Mouse (Mus musculus): Measurements from ENCODE around the gene Cib1.

Cib1 gene

GRCm38 (mm10) chr7:80252886-80253285 lies 20.3 kb upstream of the Cib1 start:
- POLR2A ChIA-PET = interaction anchor here in 2 of 4 experiments (0.6 to 5.0 kb wide), 10 partner anchors 8 to 101 kb away, joined by 3 to 25 read pairs (median 4); partner anchors contain the start of genes Cib1 (in 2 of the 2), Ngrn (in 2 of the 2) and Gdpgp1 (in 1 of the 2)
- CTCF ChIA-PET = interaction anchor here in 3 of 4 experiments (0.6 to 1.3 kb wide), 3 partner anchors 8 to 488 kb away, joined by 3 to 11 read pairs (median 3); partner anchors contain the start of gene Ngrn (in 1 of the 3)

DNA sequence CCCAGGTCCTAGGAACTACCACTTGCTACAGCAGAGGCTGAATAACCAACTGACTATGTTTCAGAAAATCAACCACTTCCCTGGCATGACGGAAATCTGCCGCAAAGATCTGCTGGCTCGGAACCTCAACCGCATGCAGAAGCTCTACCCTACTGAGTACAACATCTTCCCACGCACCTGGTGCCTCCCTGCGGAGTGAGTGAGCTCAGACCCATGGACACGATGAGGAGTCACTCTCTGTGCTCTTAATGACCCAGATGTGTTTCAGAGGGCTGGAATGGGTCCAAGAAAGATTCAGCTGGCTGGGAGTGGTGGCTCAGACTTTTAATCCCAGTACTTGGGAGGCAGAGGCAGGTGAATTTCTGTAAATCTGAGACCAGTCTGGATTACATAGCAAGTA lies 19.8 kb upstream of the Cib1 start:
- ChIA-PET POLR2A (interaction anchor here in 3 of 4 experiments (0.6 to 5.0 kb wide), 11 partner anchors 9 to 1053 kb away, joined by 3 to 25 read pairs (median 4); partner anchors contain the start of genes Cib1 (in 3 of the 3), Gdpgp1 (in 2 of the 3) and Ngrn (in 2 of the 3)), CTCF (interaction anchor here in 3 of 4 experiments (0.6 to 1.3 kb wide), 3 partner anchors 9 to 489 kb away, joined by 3 to 11 read pairs (median 3); partner anchors contain the start of gene Ngrn (in 1 of the 3))

- ChIA-PET POLR2A (interaction anchor here (0.6 to 3.1 kb wide), 52 partner anchors 9 to 755 kb away, joined by 3 to 45 read pairs (median 6); partner anchors contain the start of genes Cib1 (in 3 of the 4), Gdpgp1 (in 3 of the 4), Ngrn (in 3 of the 4) and Rccd1 (in 2 of the 4)), CTCF (interaction anchor here in 3 of 4 experiments (0.8 to 1.8 kb wide), 8 partner anchors 9 to 94 kb away, joined by 3 to 12 read pairs (median 4); partner anchors contain the start of gene Unc45a (in 1 of the 3))
These were observed 14.2 kb upstream of the Cib1 start for GRCm38 (mm10) chr7:80246859-80247258.

GRCm38 (mm10) chr7:80246148-80246721 lies 13.6 kb upstream of the Cib1 start, which contains the start of gene Ttll13:
TSS of gene Ttll13 (plus strand) at chr7:80246376.
- POLR2A ChIA-PET = interaction anchor here (0.5 to 3.1 kb wide), 60 partner anchors 9 to 754 kb away, joined by 3 to 45 read pairs (median 5); partner anchors contain the start of genes Cib1 (in 3 of the 4), Gdpgp1 (in 3 of the 4), Ngrn (in 3 of the 4) and Rccd1 (in 2 of the 4)
- CTCF ChIA-PET = interaction anchor here (0.5 to 1.8 kb wide), 23 partner anchors 9 to 536 kb away, joined by 3 to 12 read pairs (median 4); partner anchors contain the start of genes Cib1 (in 1 of the 4), Gdpgp1 (in 1 of the 4), Ngrn (in 1 of the 4) and Sema4b (in 1 of the 4)

DNA sequence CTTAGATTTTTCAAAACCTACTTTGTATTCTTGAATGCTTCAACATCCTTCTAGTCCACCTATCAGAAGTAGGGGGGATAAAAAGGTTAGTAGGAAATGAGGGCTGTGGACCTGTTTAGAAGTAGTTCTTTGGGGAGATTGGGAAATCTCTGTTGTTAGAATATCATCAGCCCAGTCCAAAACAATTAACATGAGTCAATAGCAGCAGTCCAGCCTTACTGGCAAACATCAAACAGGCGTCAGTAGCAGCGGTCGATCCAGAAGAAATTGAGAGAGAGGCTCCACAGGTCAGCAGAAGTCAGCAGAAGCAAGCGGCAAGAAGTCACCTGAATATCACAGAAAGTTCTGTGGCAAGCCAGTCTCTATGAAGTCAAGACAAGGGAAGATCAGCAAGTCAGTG lies 12.2 kb upstream of the Cib1 start:
- ChIA-PET CTCF (interaction anchor here in 1 of 4 experiments (1.6 kb wide), 1 partner anchor 104 kb away, joined by 6 read pairs; no protein-coding TSS in a partner anchor), POLR2A (interaction anchor here in 1 of 4 experiments (1.7 to 2.1 kb wide), 2 partner anchors 12 to 30 kb away, joined by 3 to 25 read pairs; partner anchors contain the start of genes Cib1 and Gdpgp1)

GRCm38 (mm10) chr7:80241661-80242060 lies 9.0 kb upstream of the Cib1 start:
- POLR2A ChIA-PET = interaction anchor here in 3 of 4 experiments (0.6 to 2.9 kb wide), 21 partner anchors 9 to 499 kb away, joined by 3 to 35 read pairs (median 4); partner anchors contain the start of genes Cib1 (in 3 of the 3), Gdpgp1 (in 3 of the 3), Ngrn (in 2 of the 3) and Sema4b (in 1 of the 3)

DNA sequence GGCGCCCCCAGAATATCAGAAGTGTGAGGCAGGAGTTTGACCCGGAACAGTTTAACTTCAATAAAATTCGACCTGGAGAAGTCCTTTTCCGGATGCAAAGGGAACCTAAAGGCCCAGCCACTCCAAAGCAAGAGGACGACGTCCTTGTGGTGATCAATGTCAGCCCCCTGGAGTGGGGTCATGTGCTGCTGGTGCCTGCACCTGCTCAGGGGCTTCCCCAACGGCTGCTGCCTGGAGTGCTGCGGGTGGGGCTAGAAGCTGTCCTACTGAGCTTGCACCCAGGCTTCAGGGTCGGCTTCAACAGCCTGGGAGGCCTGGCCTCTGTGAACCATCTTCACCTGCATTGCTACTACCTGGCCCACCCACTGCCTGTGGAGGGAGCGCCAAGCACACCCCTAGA lies 5.9 kb upstream of the Cib1 start:
- POLR2A ChIA-PET = interaction anchor here in 3 of 4 experiments (0.7 to 3.8 kb wide), 46 partner anchors 8 to 703 kb away, joined by 3 to 15 read pairs (median 4); partner anchors contain the start of genes Ngrn (in 3 of the 3), Ttll13 (in 2 of the 3), Hddc3 (in 1 of the 3) and Rccd1 (in 1 of the 3)
- CTCF ChIA-PET = interaction anchor here in 2 of 4 experiments (0.5 to 1.6 kb wide), 6 partner anchors 17 to 87 kb away, joined by 3 to 5 read pairs (median 3); no protein-coding TSS in a partner anchor

More at GRCm38 (mm10) chr7:80241661-80242060, 9.0 kb upstream of the Cib1 start:
- CTCF ChIA-PET = no interaction called here

DNA sequence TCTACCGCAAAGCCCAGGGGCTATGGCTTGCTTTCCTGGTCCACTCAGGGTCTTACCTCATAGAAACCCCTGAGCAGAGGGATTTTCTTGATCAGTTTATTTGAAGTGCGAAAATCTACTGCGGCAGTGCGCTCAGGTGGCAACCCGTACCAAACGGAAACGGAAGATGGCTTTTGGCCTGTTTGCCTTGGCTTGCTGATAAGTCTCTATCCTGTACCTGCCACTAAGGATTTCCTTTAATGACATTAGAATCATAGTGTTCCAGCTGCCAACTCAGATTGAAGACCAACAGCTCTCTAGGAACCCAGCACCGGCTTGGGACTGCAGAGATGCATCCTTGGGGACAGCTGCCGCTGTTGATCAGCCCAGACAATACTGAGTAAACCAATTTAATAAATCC lies 1.2 kb upstream of the Cib1 start:
- ChIA-PET CTCF (interaction anchor here in 3 of 4 experiments (0.6 to 2.0 kb wide), 6 partner anchors 17 to 92 kb away, joined by 3 to 8 read pairs (median 4); partner anchors contain the start of gene Rccd1 (in 1 of the 3)), POLR2A (interaction anchor here (0.7 to 7.0 kb wide), 46 partner anchors 8 to 321 kb away, joined by 3 to 61 read pairs (median 7); partner anchors contain the start of genes Ngrn (in 4 of the 4), Ttll13 (in 3 of the 4), Blm (in 1 of the 4) and Prc1 (in 1 of the 4))

DNA sequence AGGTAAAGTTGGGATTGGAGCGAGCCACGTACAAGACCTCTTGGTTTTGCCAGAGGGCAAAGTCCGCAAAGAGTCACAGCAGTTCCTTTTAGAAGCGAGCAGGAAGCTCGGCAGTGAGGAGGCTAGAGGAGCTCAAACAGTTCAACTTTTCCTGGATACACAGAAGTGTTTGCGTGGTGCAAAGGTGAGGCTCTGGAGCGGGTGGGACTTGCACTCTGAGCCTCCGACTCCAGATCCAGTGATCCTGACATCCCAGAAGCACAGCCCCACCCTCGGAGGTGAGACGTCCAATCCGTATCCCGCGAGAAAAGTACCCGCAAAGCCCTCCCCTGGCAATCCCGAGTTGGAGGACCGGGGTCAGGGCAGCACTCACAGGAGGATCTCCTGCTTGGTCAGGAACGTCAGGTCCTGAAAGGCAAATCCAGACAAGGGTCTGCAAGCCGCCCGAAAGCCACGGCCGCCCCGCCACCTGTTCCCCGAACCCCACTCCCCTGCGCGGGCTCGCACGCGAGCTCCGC lies 583 bp downstream of the Cib1 start:
- CTCF ChIA-PET = interaction anchor here (0.6 to 2.0 kb wide), 20 partner anchors 14 to 714 kb away, joined by 3 to 11 read pairs (median 4); partner anchors contain the start of genes Hddc3 (in 1 of the 4), Ngrn (in 1 of the 4) and Ttll13 (in 1 of the 4)
- POLR2A ChIA-PET = interaction anchor here (0.6 to 7.0 kb wide), 98 partner anchors 8 to 514 kb away, joined by 3 to 61 read pairs (median 5); partner anchors contain the start of genes Ttll13 (in 4 of the 4), Idh2 (in 3 of the 4), Ngrn (in 3 of the 4) and Prc1 (in 2 of the 4)

DNA sequence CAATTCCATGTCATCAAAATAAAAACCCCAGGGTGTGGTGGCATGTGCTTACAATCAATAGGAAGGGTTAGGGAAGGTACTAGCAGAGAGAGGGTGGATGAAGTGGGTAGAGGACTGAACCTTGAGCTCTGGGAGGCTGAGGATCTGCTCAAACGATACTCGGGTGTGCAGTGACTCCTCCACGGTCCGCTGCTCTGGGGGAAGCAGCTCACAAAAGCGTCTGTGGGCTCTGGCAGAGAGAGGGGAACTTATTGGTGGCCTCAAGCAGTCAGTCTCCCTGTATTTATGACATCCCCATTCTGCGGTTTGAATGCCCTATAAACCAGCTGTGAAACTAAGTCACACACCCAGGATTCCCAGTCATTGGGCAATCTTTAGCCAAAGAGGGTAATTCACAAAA lies 2.4 kb downstream of the Cib1 start:
- CTCF ChIA-PET = interaction anchor here in 2 of 4 experiments (1.2 to 1.5 kb wide), 3 partner anchors 15 to 21 kb away, joined by 3 read pairs; partner anchors contain the start of gene Ttll13 (in 1 of the 2)
- POLR2A ChIA-PET = interaction anchor here in 3 of 4 experiments (0.7 to 7.0 kb wide), 14 partner anchors 9 to 86 kb away, joined by 3 to 61 read pairs (median 4); partner anchors contain the start of gene Ttll13 (in 1 of the 3)

- POLR2A ChIA-PET = interaction anchor here in 3 of 4 experiments (0.6 to 7.0 kb wide), 12 partner anchors 11 to 118 kb away, joined by 3 to 61 read pairs (median 4); no protein-coding TSS in a partner anchor
- CTCF ChIA-PET = interaction anchor here in 2 of 4 experiments (0.6 to 1.0 kb wide), 2 partner anchors 12 to 75 kb away, joined by 3 read pairs; no protein-coding TSS in a partner anchor
These were observed 5.5 kb downstream of the Cib1 start for GRCm38 (mm10) chr7:80227065-80227464.

DNA sequence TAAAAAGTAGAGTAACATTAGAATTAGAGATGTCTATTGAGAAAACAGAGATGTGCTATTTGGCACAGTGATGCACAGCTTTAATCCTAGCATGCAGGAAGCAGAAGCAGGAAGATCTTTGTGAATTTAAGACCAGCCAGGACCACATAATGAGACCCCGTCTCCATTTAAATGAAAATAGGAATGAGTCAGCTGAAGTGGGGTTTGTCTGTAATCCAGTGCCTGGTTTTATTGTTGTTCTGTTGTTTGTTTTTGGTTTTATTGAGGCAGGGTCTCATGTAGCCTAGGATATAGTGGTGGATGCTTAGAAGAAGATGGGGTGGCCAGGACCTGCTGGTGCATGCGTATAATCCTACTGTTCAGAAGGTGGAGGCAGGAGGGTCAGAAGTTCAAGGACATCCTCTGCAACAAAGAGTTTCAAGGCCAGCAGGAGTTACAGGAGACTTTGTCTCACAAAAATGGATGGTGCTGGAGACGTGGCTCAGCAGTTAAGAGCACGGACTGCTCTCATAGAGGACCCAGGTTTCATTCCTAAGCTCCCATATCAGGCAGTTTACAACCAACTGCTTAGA lies 11.3 kb downstream of the Cib1 start:
- ChIA-PET POLR2A (interaction anchor here in 3 of 4 experiments (0.6 to 4.5 kb wide), 47 partner anchors 9 to 716 kb away, joined by 3 to 37 read pairs (median 5); partner anchors contain the start of genes Cib1 (in 2 of the 3), Gdpgp1 (in 2 of the 3), Rccd1 (in 2 of the 3) and Ttll13 (in 2 of the 3)), CTCF (no interaction called here)

DNA sequence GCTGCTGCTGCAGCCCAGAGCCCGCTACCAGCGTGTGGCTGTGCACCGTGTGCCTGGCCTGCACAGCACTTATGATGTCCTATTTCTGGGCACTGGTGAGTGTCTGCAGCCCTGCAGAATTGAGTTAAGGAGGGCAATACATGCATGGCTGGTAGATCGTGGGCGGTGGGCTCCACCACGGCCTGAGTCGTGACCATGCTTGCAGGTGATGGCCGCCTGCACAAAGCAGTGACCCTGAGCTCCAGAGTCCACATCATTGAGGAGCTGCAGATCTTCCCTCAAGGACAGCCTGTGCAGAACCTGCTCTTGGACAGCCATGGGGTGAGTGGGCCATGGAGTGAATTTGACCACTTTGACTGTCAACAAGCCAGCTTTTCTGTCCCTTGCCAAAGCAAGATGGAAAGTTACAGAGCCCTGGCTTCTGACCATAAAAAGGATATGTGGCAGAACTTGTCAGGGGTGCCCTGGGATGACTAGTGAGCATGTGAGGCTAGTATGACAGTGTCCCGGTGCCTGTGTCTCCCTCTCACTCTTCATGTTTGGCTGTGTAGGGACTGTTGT lies 12.3 kb downstream of the Cib1 start:
- CTCF ChIA-PET = interaction anchor here in 1 of 4 experiments (0.5 kb wide), 1 partner anchor 26 kb away, joined by 3 read pairs; the partner anchor contains the start of gene Ttll13

DNA sequence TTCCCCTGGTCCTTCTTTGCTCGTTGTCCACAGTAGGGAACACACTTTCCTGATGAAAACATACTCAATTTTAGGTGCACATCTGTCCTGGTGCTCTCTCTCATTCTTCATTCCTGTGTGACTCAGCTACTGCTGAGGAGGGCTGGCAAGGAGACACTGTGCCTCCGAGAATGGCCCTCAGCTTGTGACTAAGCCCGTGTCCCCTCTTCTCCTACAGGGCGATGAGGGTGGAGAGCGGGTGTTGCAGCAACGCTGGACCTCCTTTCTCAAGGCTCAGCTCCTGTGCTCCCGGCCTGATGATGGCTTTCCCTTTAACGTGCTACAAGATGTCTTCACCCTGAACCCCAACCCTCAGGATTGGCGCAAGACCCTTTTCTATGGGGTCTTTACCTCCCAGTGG lies 13.9 kb downstream of the Cib1 start:
- CTCF ChIA-PET = interaction anchor here in 1 of 4 experiments (0.5 to 0.8 kb wide), 2 partner anchors 9 to 1127 kb away, joined by 3 read pairs; no protein-coding TSS in a partner anchor
- POLR2A ChIA-PET = interaction anchor here in 3 of 4 experiments (0.5 to 4.5 kb wide), 20 partner anchors 10 to 206 kb away, joined by 3 to 37 read pairs (median 3); partner anchors contain the start of genes Cib1 (in 1 of the 3) and Gdpgp1 (in 1 of the 3)

More for the DNA sequence above, 12.3 kb downstream of the Cib1 start:
- POLR2A ChIA-PET = interaction anchor here in 3 of 4 experiments (0.7 to 4.5 kb wide), 34 partner anchors 11 to 105 kb away, joined by 3 to 37 read pairs (median 6); partner anchors contain the start of genes Cib1 (in 2 of the 3), Gdpgp1 (in 2 of the 3), Rccd1 (in 1 of the 3) and Ttll13 (in 1 of the 3)

- POLR2A ChIA-PET = interaction anchor here in 3 of 4 experiments (0.6 to 6.6 kb wide), 21 partner anchors 8 to 87 kb away, joined by 3 to 51 read pairs (median 5); partner anchors contain the start of genes Cib1 (in 2 of the 3), Gdpgp1 (in 2 of the 3) and Ngrn (in 1 of the 3)
- CTCF ChIA-PET = interaction anchor here (0.6 to 3.0 kb wide), 15 partner anchors 9 to 163 kb away, joined by 3 to 28 read pairs (median 4); partner anchors contain the start of genes Cib1 (in 1 of the 4), Gdpgp1 (in 1 of the 4) and Ttll13 (in 1 of the 4)
These were observed 16.0 kb downstream of the Cib1 start for GRCm38 (mm10) chr7:80216566-80216965.

- ChIA-PET CTCF (interaction anchor here (0.5 to 3.0 kb wide), 67 partner anchors 8 to 505 kb away, joined by 3 to 28 read pairs (median 4); partner anchors contain the start of genes Sema4b (in 2 of the 4), Cib1 (in 1 of the 4), Gdpgp1 (in 1 of the 4) and Ngrn (in 1 of the 4)), POLR2A (interaction anchor here (0.5 to 6.6 kb wide), 41 partner anchors 9 to 630 kb away, joined by 3 to 51 read pairs (median 6); partner anchors contain the start of genes Cib1 (in 2 of the 4), Gdpgp1 (in 2 of the 4), Sema4b (in 2 of the 4) and Idh2 (in 1 of the 4))
These were observed 17.2 kb downstream of the Cib1 start for GRCm38 (mm10) chr7:80215398-80215797.
